Mouse (Mus musculus): ENCODE measurements around the gene Hint1.

DNA sequence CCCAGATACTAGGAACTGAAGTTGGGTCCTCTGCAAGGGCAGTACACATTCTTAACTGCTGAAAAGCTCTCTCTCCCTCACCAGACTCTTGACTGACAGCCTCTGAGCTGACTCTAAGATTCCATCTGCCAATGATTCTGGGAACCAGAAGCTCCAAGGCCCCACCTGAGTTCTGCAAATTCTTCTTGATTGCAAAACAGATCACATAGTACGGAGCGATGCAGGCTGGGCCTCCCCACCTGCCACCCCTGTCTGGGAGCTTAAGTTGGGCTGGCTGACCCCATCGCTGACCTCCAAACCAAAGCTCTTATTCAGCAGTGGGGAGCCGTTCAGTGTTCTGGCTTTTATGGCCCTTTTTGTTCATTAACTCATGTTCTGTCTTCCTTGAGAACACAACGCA lies 31.3 kb downstream of the Hint1 start:
- TF ChIP-seq POLR2A (IDR thresholded peaks at IDR 0.05; ENCODE audit: borderline replicate concordance, low read depth, low read length) (no peak), CTCF (IDR thresholded peaks at IDR 0.05; ENCODE audit: low read depth, low read length) (no peak)

Data from bone marrow macrophage, adult 2 months (primary cell).